Mouse (Mus musculus): Measurements from ENCODE around the gene Nsun4. TPM values are rescaled to one million over a fixed set of nuclear protein-coding genes. Genes with fewer than 3 reads are reported as not detected.

Gene Nsun4
- total and polyA plus RNA-seq, 2 experiments: 11.8 to 14.5 TPM

DNA sequence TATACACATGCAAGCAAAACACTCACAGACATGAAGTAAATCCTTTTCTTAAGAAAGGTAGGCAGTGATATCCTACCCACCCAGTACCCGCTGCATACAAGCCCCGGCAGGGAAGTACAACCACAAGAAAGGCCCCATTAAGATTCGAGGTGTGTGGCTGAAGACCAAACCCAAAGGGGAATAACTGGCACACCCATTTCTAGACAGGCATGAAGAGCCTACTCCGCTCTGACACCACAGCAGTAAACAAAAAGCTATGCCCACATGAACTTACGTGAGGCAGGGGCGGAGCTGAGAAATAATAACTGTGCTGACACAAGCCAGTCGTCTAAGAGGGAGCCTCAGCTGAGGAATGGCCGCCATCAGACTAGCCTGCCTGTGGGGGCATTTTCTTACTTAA lies 43.5 kb downstream of the Nsun4 start:
- no peak for DNase-seq (ENCODE audit: extremely low read depth, low read depth, low spot score)
- Histone ChIP-seq H3K4me3 (ENCODE audit: insufficient read depth, low read depth, low read length) (no peak overlapping the region), H3K9ac (ENCODE audit: low read depth, low read length) (no peak overlapping the region), H3K4me1 (ENCODE audit: control insufficient read depth, insufficient read depth, low read length) (peaks cover 37% of the 10 kb centered on the region), H3K36me3 (ENCODE audit: control insufficient read depth, insufficient read depth, low read length) (peaks cover 2% of the 10 kb centered on the region; the same call in 1 of the 2 replicates), H3K27ac (replicated peaks; ENCODE audit: insufficient read depth, low read depth, low read length) (no peak overlapping the region), H3K79me2 (ENCODE audit: control insufficient read depth, insufficient read depth, low read length) (peaks cover 46% of the 10 kb centered on the region; the same call in 1 of the 2 replicates), H3K27me3 (ENCODE audit: control insufficient read depth, insufficient read depth, low read length) (no peaks in the 10 kb centered on the region)
- no peak for TF ChIP-seq CTCF (IDR thresholded peaks at IDR 0.05; ENCODE audit: low read depth, low read length)
- no peak for TF ChIP-seq POLR2A (IDR thresholded peaks at IDR 0.05; ENCODE audit: extremely low read depth, insufficient read depth, low read length)
- WGBS: 74% methylated on average over 8 of the region's 8 CpGs

- TF ChIP-seq CTCF (IDR thresholded peaks at IDR 0.05; ENCODE audit: low read depth, low read length): no peak
- 27% methylated on average over 4 of the region's 4 CpGs for WGBS
- Histone ChIP-seq H3K9ac (ENCODE audit: low read depth, low read length) (no peak overlapping the region), H3K4me3 (ENCODE audit: insufficient read depth, low read depth, low read length) (no peak overlapping the region), H3K79me2 (ENCODE audit: control insufficient read depth, insufficient read depth, low read length) (no peaks in the 10 kb centered on the region), H3K4me1 (ENCODE audit: control insufficient read depth, insufficient read depth, low read length) (peaks cover 12% of the 10 kb centered on the region; the same call in 1 of the 2 replicates), H3K27me3 (ENCODE audit: control insufficient read depth, insufficient read depth, low read length) (no peaks in the 10 kb centered on the region), H3K27ac (replicated peaks; ENCODE audit: insufficient read depth, low read depth, low read length) (no peak overlapping the region), H3K36me3 (ENCODE audit: control insufficient read depth, insufficient read depth, low read length) (peaks cover 44% of the 10 kb centered on the region)
- DNase-seq (ENCODE audit: extremely low read depth, low read depth, low spot score): peak; percentile 63
Measured at GRCm38 (mm10) chr4:116001206-116001605, 52.5 kb downstream of the Nsun4 start.

DNA sequence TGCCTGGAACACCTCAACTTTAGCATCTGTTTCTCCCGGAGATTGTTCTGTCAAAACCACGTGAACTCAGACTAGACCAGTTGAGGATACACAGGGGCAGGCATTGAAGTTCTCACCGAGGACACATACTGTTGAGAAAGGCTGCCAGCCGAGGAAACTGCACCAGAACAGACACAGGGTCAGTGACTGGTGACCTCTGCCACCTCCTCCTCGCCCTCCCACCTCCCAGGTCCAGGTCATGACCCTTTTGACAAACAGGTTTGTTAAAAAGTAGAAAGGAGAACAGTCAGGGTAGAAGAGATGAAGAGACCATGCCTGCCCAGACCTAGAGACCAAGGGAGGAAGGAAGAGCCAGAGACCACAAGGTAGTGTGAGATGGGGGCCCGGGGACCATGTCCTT lies 53.0 kb downstream of the Nsun4 start:
- WGBS: 15% methylated on average over 6 of the region's 6 CpGs
- Histone ChIP-seq H3K4me3 (ENCODE audit: insufficient read depth, low read depth, low read length) (no peak overlapping the region), H3K4me1 (ENCODE audit: control insufficient read depth, insufficient read depth, low read length) (peaks cover 12% of the 10 kb centered on the region; the same call in 1 of the 2 replicates), H3K9ac (ENCODE audit: low read depth, low read length) (no peak overlapping the region), H3K27me3 (ENCODE audit: control insufficient read depth, insufficient read depth, low read length) (no peaks in the 10 kb centered on the region), H3K27ac (replicated peaks; ENCODE audit: insufficient read depth, low read depth, low read length) (no peak overlapping the region), H3K36me3 (ENCODE audit: control insufficient read depth, insufficient read depth, low read length) (peaks cover 44% of the 10 kb centered on the region), H3K79me2 (ENCODE audit: control insufficient read depth, insufficient read depth, low read length) (no peaks in the 10 kb centered on the region)
- TF ChIP-seq POLR2A (IDR thresholded peaks at IDR 0.05; ENCODE audit: extremely low read depth, insufficient read depth, low read length) (no peak), CTCF (IDR thresholded peaks at IDR 0.05; ENCODE audit: low read depth, low read length) (no peak)
- DNase-seq (ENCODE audit: extremely low read depth, low read depth, low spot score): peak; percentile 73

DNA sequence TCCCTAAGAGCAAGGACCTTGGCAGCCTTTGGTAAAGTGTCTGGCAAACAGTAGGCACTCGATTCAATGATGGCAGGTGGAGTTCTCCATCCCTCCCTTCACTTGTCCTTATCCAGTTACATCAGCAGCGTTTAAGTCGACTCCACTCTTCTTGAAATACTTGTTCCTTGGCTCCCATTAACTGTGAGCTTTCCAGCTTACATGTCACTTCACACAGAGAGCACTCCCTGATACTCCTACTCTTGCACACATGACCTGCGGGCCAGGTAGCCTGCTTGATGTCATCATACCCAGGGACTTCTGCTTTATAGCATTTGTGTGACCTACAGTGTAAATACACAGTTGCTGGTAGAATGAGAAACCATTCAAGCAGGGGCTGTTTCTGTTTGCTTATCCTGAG lies 56.9 kb downstream of the Nsun4 start:
- Histone ChIP-seq H3K4me1 (ENCODE audit: control insufficient read depth, insufficient read depth, low read length) (peaks cover 8% of the 10 kb centered on the region; the same call in 1 of the 2 replicates), H3K36me3 (ENCODE audit: control insufficient read depth, insufficient read depth, low read length) (peaks cover 26% of the 10 kb centered on the region), H3K27me3 (ENCODE audit: control insufficient read depth, insufficient read depth, low read length) (no peaks in the 10 kb centered on the region), H3K4me3 (ENCODE audit: insufficient read depth, low read depth, low read length) (no peak overlapping the region), H3K79me2 (ENCODE audit: control insufficient read depth, insufficient read depth, low read length) (no peaks in the 10 kb centered on the region), H3K27ac (replicated peaks; ENCODE audit: insufficient read depth, low read depth, low read length) (no peak overlapping the region), H3K9ac (ENCODE audit: low read depth, low read length) (no peak overlapping the region)
- TF ChIP-seq CTCF (IDR thresholded peaks at IDR 0.05; ENCODE audit: low read depth, low read length): no peak
- TF ChIP-seq POLR2A (IDR thresholded peaks at IDR 0.05; ENCODE audit: extremely low read depth, insufficient read depth, low read length): no peak
- no peak for DNase-seq (ENCODE audit: extremely low read depth, low read depth, low spot score)
- 60% methylated on average over 4 of the region's 4 CpGs for WGBS

DNA sequence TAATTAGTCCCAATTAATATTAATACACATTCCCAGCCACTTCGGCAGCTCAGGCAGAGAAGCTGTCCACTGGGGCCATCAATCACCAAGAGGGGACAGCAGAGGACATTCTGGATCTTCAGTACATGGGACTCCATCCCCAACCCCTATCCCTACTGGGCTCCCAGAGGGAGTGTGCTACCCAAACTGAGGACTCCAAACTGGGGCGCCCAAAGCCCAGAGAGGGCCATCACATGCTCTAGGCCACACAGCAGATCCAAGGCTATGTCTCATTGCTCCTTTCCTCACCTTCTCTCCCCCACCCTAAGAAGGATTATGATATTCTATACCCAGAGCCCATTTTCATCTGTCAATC lies 58.3 kb downstream of the Nsun4 start:
- no peak for DNase-seq (ENCODE audit: extremely low read depth, low read depth, low spot score)
- H3K9ac ChIP-seq (ENCODE audit: low read depth, low read length): no peak overlapping the region
- H3K27ac ChIP-seq (replicated peaks; ENCODE audit: insufficient read depth, low read depth, low read length): no peak overlapping the region
- no peak overlapping the region for H3K4me3 ChIP-seq (ENCODE audit: insufficient read depth, low read depth, low read length)
- peaks cover 25% of the 10 kb centered on the region for H3K36me3 ChIP-seq (ENCODE audit: control insufficient read depth, insufficient read depth, low read length)
- H3K4me1 ChIP-seq (ENCODE audit: control insufficient read depth, insufficient read depth, low read length): no peaks in the 10 kb centered on the region
- H3K79me2 ChIP-seq (ENCODE audit: control insufficient read depth, insufficient read depth, low read length): no peaks in the 10 kb centered on the region
- TF ChIP-seq CTCF (IDR thresholded peaks at IDR 0.05; ENCODE audit: low read depth, low read length) (no peak), POLR2A (IDR thresholded peaks at IDR 0.05; ENCODE audit: extremely low read depth, insufficient read depth, low read length) (no peak)
- H3K27me3 ChIP-seq (ENCODE audit: control insufficient read depth, insufficient read depth, low read length): no peaks in the 10 kb centered on the region
- 85% methylated on average over 2 of the region's 2 CpGs for WGBS

DNA sequence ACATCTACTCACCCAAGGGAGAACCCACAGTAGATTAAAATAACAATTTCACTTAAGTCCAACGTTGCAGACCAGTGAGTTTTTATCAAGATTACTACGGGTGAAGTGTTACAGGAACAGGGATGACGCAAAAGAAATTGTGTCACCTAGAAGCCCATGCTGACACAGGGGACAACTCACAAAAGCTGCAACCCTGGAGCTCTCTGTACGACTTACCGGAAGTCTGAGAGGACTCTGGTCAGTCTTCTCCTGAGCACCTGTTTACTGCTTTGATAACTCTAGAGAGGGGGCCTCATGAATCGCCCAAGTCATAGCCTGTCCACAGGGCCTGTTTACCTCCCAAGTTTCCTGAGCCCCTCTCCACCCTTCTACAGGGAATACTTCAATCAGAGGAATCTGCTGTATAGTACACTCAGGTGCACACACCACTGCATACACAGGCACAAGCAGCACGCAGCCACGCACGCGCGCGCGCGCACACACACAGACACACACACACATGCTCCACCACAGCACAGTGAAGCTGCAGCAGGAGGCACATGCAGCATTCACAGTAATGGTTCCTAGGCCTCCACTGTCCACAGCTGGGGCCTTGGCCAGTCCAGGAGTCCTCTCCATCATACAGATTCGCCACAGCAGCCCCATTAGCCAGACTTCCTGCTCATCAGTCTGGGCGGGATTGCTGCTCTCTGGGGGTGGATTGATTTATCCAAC lies 58.9 kb downstream of the Nsun4 start:
- TF ChIP-seq POLR2A (IDR thresholded peaks at IDR 0.05; ENCODE audit: extremely low read depth, insufficient read depth, low read length) (no peak), CTCF (IDR thresholded peaks at IDR 0.05; ENCODE audit: low read depth, low read length) (no peak)
- Histone ChIP-seq H3K27me3 (ENCODE audit: control insufficient read depth, insufficient read depth, low read length) (no peaks in the 10 kb centered on the region), H3K4me3 (ENCODE audit: insufficient read depth, low read depth, low read length) (no peak overlapping the region), H3K79me2 (ENCODE audit: control insufficient read depth, insufficient read depth, low read length) (no peaks in the 10 kb centered on the region), H3K36me3 (ENCODE audit: control insufficient read depth, insufficient read depth, low read length) (peaks cover 20% of the 10 kb centered on the region), H3K27ac (replicated peaks; ENCODE audit: insufficient read depth, low read depth, low read length) (no peak overlapping the region), H3K9ac (ENCODE audit: low read depth, low read length) (no peak overlapping the region), H3K4me1 (ENCODE audit: control insufficient read depth, insufficient read depth, low read length) (no peaks in the 10 kb centered on the region)
- 79% methylated on average over 16 of the region's 16 CpGs for WGBS
- no peak for DNase-seq (ENCODE audit: extremely low read depth, low read depth, low spot score)

All from liver, adult 2 months (tissue).